Comparison of ENCODE assay signal across 9 mouse cellular contexts in genomic region chr1:164009235-164009634, GRCm38 (mm10). TPM values are rescaled to one million over a fixed set of nuclear protein-coding genes. Genes with fewer than 3 reads are reported as not detected.
DNase-seq lines count a peak whose midpoint lies in the region; ATAC-seq and TF ChIP-seq lines count a peak whose summit lies in the region.
"Had no signal": no experiment of that assay in that cellular context is flagged by ENCODE, and none has a peak within 500 bp of the region (broad histone marks: within the 10 kb centered on the region; RNA-seq: fewer than 3 reads in every experiment).

No protein-coding gene starts in this region.

- no peaks in the 10 kb centered on the region for H3K9me3 ChIP-seq in hindbrain, embryonic 10.5 days
- H3K9me3 ChIP-seq in hindbrain, embryonic 16.5 days (ENCODE audit: control insufficient read depth, low read length): no peaks in the 10 kb centered on the region
- no peaks in the 10 kb centered on the region for H3K9me3 ChIP-seq in hindbrain, embryonic 14.5 days (ENCODE audit: control insufficient read depth, low read length)

- no peaks in the 10 kb centered on the region for H3K36me3 ChIP-seq in hindbrain, embryonic 10.5 days
- H3K36me3 ChIP-seq in hindbrain, embryonic 16.5 days (ENCODE audit: control insufficient read depth, insufficient read depth, low read length): no peaks in the 10 kb centered on the region
- H3K36me3 ChIP-seq in thymus, adult 2 months (ENCODE audit: control insufficient read depth, insufficient read depth, low read length): no peaks in the 10 kb centered on the region
- no peaks in the 10 kb centered on the region for H3K36me3 ChIP-seq in hindbrain, embryonic 14.5 days (replicated peaks; ENCODE audit: control insufficient read depth, insufficient read depth)

- TF ChIP-seq CTCF in thymus, adult 2 months (IDR thresholded peaks at IDR 0.05; ENCODE audit: borderline replicate concordance, control insufficient read depth, extremely low read depth, insufficient read depth, low read length, poor library complexity): no peak
- TF ChIP-seq CTCF in cerebellum, adult 2 months (IDR thresholded peaks at IDR 0.05; ENCODE audit: borderline replicate concordance, insufficient read depth, low read depth, low read length): no peak

- peak; percentile 19 for DNase-seq in hindbrain, embryonic 10.5 days (ENCODE audit: low spot score)
- DNase-seq in thymus, adult 2 months: peak; percentile 43
- no peak for DNase-seq in thymus, adult 18-20 months
- DNase-seq in embryo, embryonic 10.5 days (ENCODE audit: low spot score): peak; percentile 53
- no peak for DNase-seq in cerebellum, adult 2 months
- no peak for DNase-seq in hindbrain, embryonic 14.5 days (ENCODE audit: low spot score)

- no peaks in the 10 kb centered on the region for H3K4me1 ChIP-seq in hindbrain, embryonic 10.5 days (replicated peaks)
- H3K4me1 ChIP-seq in hindbrain, embryonic 16.5 days (ENCODE audit: control insufficient read depth, insufficient read depth, low read depth, low read length): no peaks in the 10 kb centered on the region
- H3K4me1 ChIP-seq in thymus, adult 2 months (replicated peaks; ENCODE audit: control insufficient read depth, insufficient read depth, low read length): no peaks in the 10 kb centered on the region
- H3K4me1 ChIP-seq in cerebellum, adult 2 months (ENCODE audit: control insufficient read depth, insufficient read depth, low read length): no peaks in the 10 kb centered on the region
- H3K4me1 ChIP-seq in hindbrain, embryonic 14.5 days (replicated peaks; ENCODE audit: control insufficient read depth, insufficient read depth, low read length): no peaks in the 10 kb centered on the region

- WGBS in hindbrain, embryonic 10.5 days: 38% methylated on average over 2 of the region's 2 CpGs
- 48% methylated on average over 2 of the region's 2 CpGs for WGBS in hindbrain, embryonic 16.5 days
- 31% methylated on average over 2 of the region's 2 CpGs for WGBS in thymus, adult 2 months
- 46% methylated on average over 2 of the region's 2 CpGs for WGBS in cerebellum, adult 2 months
- WGBS in hindbrain, embryonic 14.5 days: 41% methylated on average over 2 of the region's 2 CpGs

- ATAC-seq in hindbrain, embryonic 16.5 days: no peak
- ATAC-seq in megakaryocyte-erythroid progenitor cell, adult 5-6 weeks (replicated peaks; ENCODE audit: low FRiP score, low TSS enrichment, poor library complexity, severe bottlenecking): 0 out of 2 replicates have a peak, but pooled peaks have one; percentile 57
- ATAC-seq in hindbrain, embryonic 14.5 days (ENCODE audit: low FRiP score): no peak

- TF ChIP-seq POLR2A in thymus, adult 2 months (IDR thresholded peaks at IDR 0.05; ENCODE audit: control insufficient read depth, extremely low read depth, insufficient read depth, low read length, poor library complexity): no peak
- TF ChIP-seq POLR2A in cerebellum, adult 2 months (IDR thresholded peaks at IDR 0.05; ENCODE audit: borderline replicate concordance, insufficient read depth, low read length): no peak

- H3K9ac ChIP-seq in hindbrain, embryonic 16.5 days (ENCODE audit: low read depth, low read length): no peak overlapping the region
- H3K9ac ChIP-seq in hindbrain, embryonic 14.5 days: no peak overlapping the region

- no peak overlapping the region for H3K27ac ChIP-seq in hindbrain, embryonic 10.5 days
- H3K27ac ChIP-seq in hindbrain, embryonic 16.5 days (ENCODE audit: low read depth, low read length): no peak overlapping the region
- H3K27ac ChIP-seq in thymus, adult 2 months (ENCODE audit: control insufficient read depth, insufficient read depth, low read length): no peak overlapping the region
- H3K27ac ChIP-seq in cerebellum, adult 2 months (ENCODE audit: insufficient read depth, low read length): no peak overlapping the region
- H3K27ac ChIP-seq in hindbrain, embryonic 14.5 days: no peak overlapping the region

- no peak overlapping the region for H3K4me2 ChIP-seq in hindbrain, embryonic 16.5 days (ENCODE audit: low read length)
- no peak overlapping the region for H3K4me2 ChIP-seq in hindbrain, embryonic 14.5 days (replicated peaks)

- no peak overlapping the region for H3K4me3 ChIP-seq in hindbrain, embryonic 10.5 days
- no peak overlapping the region for H3K4me3 ChIP-seq in hindbrain, embryonic 16.5 days (ENCODE audit: low read length)
- H3K4me3 ChIP-seq in thymus, adult 2 months (ENCODE audit: control insufficient read depth, insufficient read depth, low read length): no peak overlapping the region
- no peak overlapping the region for H3K4me3 ChIP-seq in cerebellum, adult 2 months (replicated peaks; ENCODE audit: insufficient read depth, low read depth, low read length)
- no peak overlapping the region for H3K4me3 ChIP-seq in hindbrain, embryonic 14.5 days (replicated peaks; ENCODE audit: low read length)

- no peaks in the 10 kb centered on the region for H3K27me3 ChIP-seq in hindbrain, embryonic 10.5 days (ENCODE audit: insufficient read depth, poor library complexity, severe bottlenecking)
- no peaks in the 10 kb centered on the region for H3K27me3 ChIP-seq in hindbrain, embryonic 16.5 days (replicated peaks; ENCODE audit: control insufficient read depth, insufficient read depth, low read length)
- no peaks in the 10 kb centered on the region for H3K27me3 ChIP-seq in thymus, adult 2 months (ENCODE audit: control insufficient read depth, insufficient read depth, low read length)
- no peaks in the 10 kb centered on the region for H3K27me3 ChIP-seq in cerebellum, adult 2 months (ENCODE audit: control insufficient read depth, insufficient read depth, low read length)
- H3K27me3 ChIP-seq in hindbrain, embryonic 14.5 days (ENCODE audit: control insufficient read depth, insufficient read depth, low read length): no peaks in the 10 kb centered on the region

RNA-seq across cellular contexts. Expression of gene Mettl18, which starts 14.5 kb away (rescaled TPM):
- 8.7 and 10.3 TPM in 2 replicates for polyA plus RNA-seq in hindbrain, embryonic 10.5 days (2016; fragmentation: Nextera tagmentation; extraction: Ambion mirVana)
- 7.6 and 7.8 TPM in 2 replicates for polyA plus RNA-seq in hindbrain, embryonic 16.5 days (2015; fragmentation: Nextera tagmentation; extraction: Ambion mirVana)
- 0.89 and 0.99 TPM in 2 replicates for polyA plus RNA-seq in thymus, adult 2 months (2012; rRNA removed)
- total RNA-seq in megakaryocyte-erythroid progenitor cell, adult 5-6 weeks (2014; fragmentation: Nextera tagmentation): 3.9 and 5.7 TPM in 2 replicates
- 7.6 and 14.9 TPM in 2 replicates for total RNA-seq in megakaryocyte-erythroid progenitor cell, adult 5-6 weeks (2017)
- 4.0 and 4.2 TPM in 2 replicates for polyA plus RNA-seq in cerebellum, adult 2 months (2012; rRNA removed)
- polyA plus RNA-seq in hindbrain, embryonic 14.5 days (2014; fragmentation: Nextera tagmentation; extraction: Ambion mirVana): 8.2 and 9.1 TPM in 2 replicates

RNA-seq across cellular contexts. Expression of gene BC055324, which starts 14.6 kb away (rescaled TPM):
- 27.2 and 37.8 TPM in 2 replicates for polyA plus RNA-seq in hindbrain, embryonic 10.5 days (2016; fragmentation: Nextera tagmentation; extraction: Ambion mirVana)
- polyA plus RNA-seq in hindbrain, embryonic 16.5 days (2015; fragmentation: Nextera tagmentation; extraction: Ambion mirVana): 3.7 and 5.1 TPM in 2 replicates
- polyA plus RNA-seq in thymus, adult 2 months (2012; rRNA removed): 7.6 and 9.5 TPM in 2 replicates
- total RNA-seq in megakaryocyte-erythroid progenitor cell, adult 5-6 weeks (2014; fragmentation: Nextera tagmentation): 23.0 and 26.0 TPM in 2 replicates
- total RNA-seq in megakaryocyte-erythroid progenitor cell, adult 5-6 weeks (2017): 26.9 and 32.6 TPM in 2 replicates
- polyA plus RNA-seq in cerebellum, adult 2 months (2012; rRNA removed): 1.2 and 1.8 TPM in 2 replicates
- 5.5 and 5.7 TPM in 2 replicates for polyA plus RNA-seq in hindbrain, embryonic 14.5 days (2014; fragmentation: Nextera tagmentation; extraction: Ambion mirVana)

RNA-seq across cellular contexts. Expression of gene Sele, which starts 38.8 kb away (rescaled TPM):
- polyA plus RNA-seq in hindbrain, embryonic 10.5 days (2016; fragmentation: Nextera tagmentation; extraction: Ambion mirVana): not detected in 2 replicates
- polyA plus RNA-seq in hindbrain, embryonic 16.5 days (2015; fragmentation: Nextera tagmentation; extraction: Ambion mirVana): not detected in 2 replicates
- 0.13 and 0.18 TPM in 2 replicates for polyA plus RNA-seq in thymus, adult 2 months (2012; rRNA removed)
- not detected in 2 replicates for total RNA-seq in megakaryocyte-erythroid progenitor cell, adult 5-6 weeks (2014; fragmentation: Nextera tagmentation)
- not detected in 2 replicates for total RNA-seq in megakaryocyte-erythroid progenitor cell, adult 5-6 weeks (2017)
- 0.05 TPM in 1 of 2 replicates, not detected in the other for polyA plus RNA-seq in cerebellum, adult 2 months (2012; rRNA removed)
- polyA plus RNA-seq in hindbrain, embryonic 14.5 days (2014; fragmentation: Nextera tagmentation; extraction: Ambion mirVana): not detected in 2 replicates

RNA-seq across cellular contexts. Expression of gene Sell, which starts 52.5 kb away (rescaled TPM):
- polyA plus RNA-seq in hindbrain, embryonic 10.5 days (2016; fragmentation: Nextera tagmentation; extraction: Ambion mirVana): 0.09 TPM in 1 of 2 replicates, not detected in the other
- 0.20 and 0.27 TPM in 2 replicates for polyA plus RNA-seq in hindbrain, embryonic 16.5 days (2015; fragmentation: Nextera tagmentation; extraction: Ambion mirVana)
- 66.6 and 68.0 TPM in 2 replicates for polyA plus RNA-seq in thymus, adult 2 months (2012; rRNA removed)
- 5.4 and 8.0 TPM in 2 replicates for total RNA-seq in megakaryocyte-erythroid progenitor cell, adult 5-6 weeks (2014; fragmentation: Nextera tagmentation)
- total RNA-seq in megakaryocyte-erythroid progenitor cell, adult 5-6 weeks (2017): 15.1 and 20.2 TPM in 2 replicates
- polyA plus RNA-seq in cerebellum, adult 2 months (2012; rRNA removed): 0.15 and 0.27 TPM in 2 replicates
- polyA plus RNA-seq in hindbrain, embryonic 14.5 days (2014; fragmentation: Nextera tagmentation; extraction: Ambion mirVana): 0.13 TPM in 1 of 2 replicates, not detected in the other
- total RNA-seq: left cerebral cortex, adult 18-20 months had no signal

Comparison
In these comparisons a context has a peak if more than half of its experiments do, and no peak if none do; other contexts are left out.
1. DNase-seq: peak in hindbrain, embryonic 10.5 days (single experiment), thymus, adult 2 months (single experiment) and embryo, embryonic 10.5 days (single experiment); none in thymus, adult 18-20 months (0 of 2), cerebellum, adult 2 months (0 of 2) and hindbrain, embryonic 14.5 days (single experiment).